Mouse (Mus musculus) gastrocnemius, postnatal 14 days (tissue): ENCODE measurements around the gene Nkpd1. TPM values are rescaled to one million over a fixed set of nuclear protein-coding genes. Genes with fewer than 3 reads are reported as not detected.

Experiments
- DNase-seq: peaks from one replicate; pipeline ENCODE4 v3.0.0; 2021; ENCODE audit warnings: mixed read lengths
- intact Hi-C: fragments of 180-260 bp; cut with DNase I; formaldehyde crosslinking; loops from one replicate; pipeline ENCODE4 v1.15.1; 2025; ENCODE audit warnings: low total_unique reads
- long read RNA-seq, 2 experiments: library from polyadenylated mRNA; stranded (forward); transcript quantifications; one replicate each; pipeline ENCODE4 v2.0.0; 2021
- total RNA-seq, 2 experiments: library from RNA; stranded (reverse); gene quantifications; 2 replicates each; pipeline ENCODE4 v1.2.3; 2021

The Nkpd1 gene
- not detected for total RNA-seq
- long read RNA-seq, experiment 1, result 0 reads
- long read RNA-seq, experiment 2, result 0 reads

- intact Hi-C loops, result loop anchor here (5.0 kb wide), 1 partner anchor 64 kb away; no protein-coding TSS in a partner anchor
- DNase-seq, result no peak
Measured at GRCm38 (mm10) chr7:19517652-19518365, at the start of gene Nkpd1. Gene Nkpd1 (plus strand): TSS chr7:19517838.

DNA sequence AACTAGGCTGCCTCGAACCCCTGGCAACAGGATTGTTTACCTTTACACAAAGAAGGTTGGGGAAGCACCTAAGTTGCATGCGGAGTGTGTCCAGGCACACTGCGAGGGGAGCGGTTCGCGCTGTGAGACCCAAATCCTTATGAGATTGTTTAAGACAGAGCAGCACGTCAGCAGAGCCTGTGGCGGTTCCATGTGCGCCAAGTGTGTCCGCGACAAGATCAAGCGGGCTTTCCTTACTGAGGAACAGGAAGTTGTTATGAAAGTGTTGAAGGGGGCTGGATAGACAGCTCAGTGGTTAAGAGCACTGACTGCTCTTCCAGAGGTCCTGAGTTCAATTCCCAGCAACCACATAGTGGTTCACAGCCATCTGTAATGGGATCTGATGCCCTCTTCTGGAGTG, 49.4 kb upstream of the Nkpd1 start:
- DNase-seq, result no peak
- intact Hi-C loops, result no loop called here

- no peak for DNase-seq
- intact Hi-C loops, result no loop called here
Measured at GRCm38 (mm10) chr7:19469404-19469803, 48.2 kb upstream of the Nkpd1 start.

- intact Hi-C loops, result no loop called here
- DNase-seq, result no peak
Measured at GRCm38 (mm10) chr7:19470308-19470707, 47.3 kb upstream of the Nkpd1 start.

DNA sequence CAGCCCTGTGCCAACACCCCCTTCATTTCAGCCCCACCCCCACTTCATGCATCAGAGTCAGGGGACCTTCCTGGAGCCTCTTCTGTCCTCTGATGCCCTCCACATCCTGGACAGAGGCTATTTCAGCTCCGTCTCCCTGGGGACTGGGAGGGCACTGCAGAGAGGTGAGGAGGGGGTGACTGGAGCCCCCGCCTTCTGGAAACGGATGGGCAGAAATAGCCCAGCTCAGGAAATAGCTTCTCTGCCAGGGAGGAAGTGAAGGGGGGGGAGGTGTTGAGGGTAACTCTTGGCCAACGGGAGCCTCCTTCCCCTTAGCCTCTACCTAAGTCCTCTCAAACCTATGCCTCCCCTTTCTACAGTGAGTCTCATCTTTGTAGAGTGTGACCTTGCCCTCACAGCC, 45.2 kb upstream of the Nkpd1 start:
- no peak for DNase-seq
- intact Hi-C loops, result no loop called here

DNA sequence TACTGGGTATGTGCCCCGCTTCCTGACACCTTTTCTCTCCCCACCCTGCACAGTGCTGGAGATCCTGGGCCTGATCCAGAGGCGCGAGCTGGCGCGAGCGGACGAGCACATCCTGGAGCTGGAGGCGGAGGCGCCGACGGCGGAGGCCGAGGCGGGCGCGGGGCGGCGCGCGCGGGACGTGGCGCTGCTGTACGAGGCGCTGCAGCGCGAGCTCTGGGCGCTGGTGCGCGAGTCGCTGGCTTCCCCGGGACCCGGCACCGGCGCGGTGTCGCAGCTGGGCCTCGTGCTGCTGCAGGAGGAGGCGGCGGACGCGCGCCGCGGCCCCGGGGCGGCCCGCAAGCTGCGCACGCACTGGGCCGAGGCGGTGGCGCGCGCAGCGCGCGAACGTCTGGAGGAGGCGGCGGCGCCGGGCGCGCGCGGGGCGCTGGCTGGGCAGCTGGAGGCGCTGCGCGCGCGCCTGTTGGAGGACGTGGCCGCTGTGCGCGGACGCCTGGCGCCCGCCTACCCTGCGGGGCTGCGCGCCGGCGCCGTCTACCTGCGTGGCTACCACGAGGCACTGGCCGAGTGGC, 43.7 kb upstream of the Nkpd1 start:
- intact Hi-C loops, result no loop called here
- DNase-seq, result peak; percentile 85

GRCm38 (mm10) chr7:19477084-19477483, 40.6 kb upstream of the Nkpd1 start:
- DNase-seq, result no peak
- intact Hi-C loops, result no loop called here

DNA sequence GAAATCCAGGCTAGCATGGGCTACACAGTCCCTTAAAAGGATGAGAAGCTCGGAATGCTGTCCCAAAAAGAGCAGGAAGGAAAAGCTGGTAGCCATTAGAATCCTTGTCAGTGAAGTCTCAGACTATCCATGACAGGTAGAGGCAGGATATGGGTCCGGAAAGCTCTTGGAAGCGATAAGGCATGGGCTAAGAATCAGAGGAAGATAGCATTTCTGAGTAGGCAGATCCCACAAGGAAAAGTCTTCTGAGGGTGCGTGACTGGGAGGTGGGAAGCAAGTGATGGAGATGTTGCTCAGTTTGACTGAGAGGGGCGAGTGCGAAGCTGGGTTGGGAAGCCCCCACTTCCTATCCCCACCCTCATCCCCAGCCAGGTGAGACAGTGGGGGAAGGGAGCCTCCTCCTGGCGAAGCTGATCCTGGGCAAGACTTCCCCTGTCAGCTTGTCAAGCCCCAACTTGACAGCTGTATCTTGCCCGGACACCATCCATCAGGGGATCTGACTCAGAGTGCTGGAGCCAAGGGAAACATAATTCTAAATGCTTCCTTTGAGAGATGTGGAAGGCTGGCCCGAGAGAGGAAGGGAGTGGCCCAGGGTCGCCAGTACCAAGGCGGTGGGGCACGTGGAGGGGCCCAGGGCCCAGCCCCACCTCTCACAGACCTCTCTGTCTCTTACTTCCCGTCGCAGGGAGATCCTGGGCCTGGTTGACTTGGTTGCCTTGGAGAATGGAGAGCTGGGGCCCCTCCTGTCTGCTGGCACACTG, 39.8 kb upstream of the Nkpd1 start:
- DNase-seq, result no peak

GRCm38 (mm10) chr7:19483281-19483680, 34.4 kb upstream of the Nkpd1 start:
- intact Hi-C loops, result no loop called here
- no peak for DNase-seq

More for the DNA sequence above, 39.8 kb upstream of the Nkpd1 start:
- intact Hi-C loops, result no loop called here

DNA sequence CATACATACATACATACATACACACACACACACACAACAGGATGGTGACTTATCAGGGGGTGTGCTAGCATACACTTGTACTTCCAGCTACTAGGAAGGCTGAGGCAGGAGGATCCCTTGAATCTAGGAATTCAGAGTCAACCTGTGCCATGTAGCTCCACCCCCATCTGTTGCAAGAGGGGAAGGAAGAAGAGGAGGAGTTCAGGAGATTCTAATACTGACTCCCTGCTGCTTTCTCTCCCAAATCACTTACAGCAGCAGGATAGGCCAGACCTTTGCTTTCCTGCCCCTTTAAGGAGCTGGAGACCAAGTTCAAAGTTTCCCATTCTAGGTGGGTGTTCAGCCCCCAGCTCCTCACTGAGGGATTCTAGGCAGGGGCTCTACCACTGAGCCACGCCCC, 32.1 kb upstream of the Nkpd1 start:
- intact Hi-C loops, result no loop called here
- DNase-seq, result no peak

DNA sequence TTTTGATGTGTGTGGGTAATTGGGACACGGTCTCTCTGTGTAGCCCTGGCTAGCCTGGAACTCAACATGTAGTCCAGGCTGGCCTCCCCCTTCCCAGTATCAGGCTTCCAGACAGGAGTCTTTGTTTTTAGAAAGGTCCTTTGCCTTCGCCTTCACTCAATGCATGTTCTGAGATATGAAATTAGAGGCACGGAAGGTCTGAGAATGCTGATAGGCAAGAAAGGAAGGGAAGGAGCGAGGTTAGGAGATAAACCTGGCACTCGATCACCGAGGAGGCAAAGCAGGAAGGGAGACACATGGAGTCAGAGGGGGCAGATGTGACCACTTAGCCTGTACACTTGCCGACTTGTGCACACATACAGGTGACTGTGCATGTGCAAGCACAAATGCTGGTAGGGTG, 31.1 kb upstream of the Nkpd1 start:
- intact Hi-C loops, result no loop called here
- no peak for DNase-seq

GRCm38 (mm10) chr7:19489525-19489924, 28.1 kb upstream of the Nkpd1 start:
- intact Hi-C loops, result no loop called here
- no peak for DNase-seq

DNA sequence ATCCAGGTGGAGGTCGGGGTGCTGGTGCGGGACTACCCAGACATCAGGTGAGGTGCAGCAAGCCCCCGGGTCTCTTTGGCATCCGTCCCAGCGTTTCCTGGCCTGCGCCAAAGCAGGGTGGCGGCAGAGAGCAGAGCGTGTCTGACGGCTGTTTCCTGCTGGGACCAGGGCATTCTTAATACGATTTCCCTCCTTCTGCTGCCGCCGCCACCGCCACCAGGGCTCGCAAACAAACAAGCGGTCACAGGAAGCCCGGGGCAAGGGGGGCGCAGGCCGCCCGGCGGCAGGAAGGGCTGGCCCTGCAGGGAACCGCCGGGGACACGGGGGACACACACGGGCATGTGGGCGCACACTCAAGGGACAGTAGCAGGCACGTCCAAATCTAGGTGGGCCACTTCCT, 25.9 kb upstream of the Nkpd1 start:
- intact Hi-C loops, result no loop called here
- DNase-seq, result no peak

- intact Hi-C loops, result no loop called here
Measured at GRCm38 (mm10) chr7:19494751-19495474, 22.7 kb upstream of the Nkpd1 start.

GRCm38 (mm10) chr7:19495521-19496213, 22.0 kb upstream of the Nkpd1 start:
- peak; percentile 54 for DNase-seq

More at GRCm38 (mm10) chr7:19494751-19495474, 22.7 kb upstream of the Nkpd1 start:
- peak; percentile 3 for DNase-seq

DNA sequence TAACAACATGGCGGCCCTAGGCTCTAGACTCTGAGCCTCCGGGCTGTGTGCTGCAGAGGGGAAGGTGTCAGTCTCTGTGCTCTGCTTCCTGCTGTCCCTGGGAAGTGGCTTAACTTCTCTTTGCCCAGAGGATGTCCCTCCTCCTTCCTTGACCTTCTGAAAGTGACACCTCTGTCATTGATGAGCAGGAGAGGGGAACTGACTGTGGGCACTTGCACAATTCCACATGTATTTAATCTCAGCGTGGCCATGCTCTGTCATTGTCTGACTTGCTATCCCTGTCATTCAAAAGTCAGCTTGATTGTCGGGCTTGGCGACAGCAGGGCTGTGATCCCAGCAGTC, 21.5 kb upstream of the Nkpd1 start:
- DNase-seq, result no peak
- intact Hi-C loops, result no loop called here

More at GRCm38 (mm10) chr7:19495521-19496213, 22.0 kb upstream of the Nkpd1 start:
- intact Hi-C loops, result no loop called here

GRCm38 (mm10) chr7:19498326-19498725, 19.3 kb upstream of the Nkpd1 start:
- peak; percentile 2 for DNase-seq
- intact Hi-C loops, result no loop called here

DNA sequence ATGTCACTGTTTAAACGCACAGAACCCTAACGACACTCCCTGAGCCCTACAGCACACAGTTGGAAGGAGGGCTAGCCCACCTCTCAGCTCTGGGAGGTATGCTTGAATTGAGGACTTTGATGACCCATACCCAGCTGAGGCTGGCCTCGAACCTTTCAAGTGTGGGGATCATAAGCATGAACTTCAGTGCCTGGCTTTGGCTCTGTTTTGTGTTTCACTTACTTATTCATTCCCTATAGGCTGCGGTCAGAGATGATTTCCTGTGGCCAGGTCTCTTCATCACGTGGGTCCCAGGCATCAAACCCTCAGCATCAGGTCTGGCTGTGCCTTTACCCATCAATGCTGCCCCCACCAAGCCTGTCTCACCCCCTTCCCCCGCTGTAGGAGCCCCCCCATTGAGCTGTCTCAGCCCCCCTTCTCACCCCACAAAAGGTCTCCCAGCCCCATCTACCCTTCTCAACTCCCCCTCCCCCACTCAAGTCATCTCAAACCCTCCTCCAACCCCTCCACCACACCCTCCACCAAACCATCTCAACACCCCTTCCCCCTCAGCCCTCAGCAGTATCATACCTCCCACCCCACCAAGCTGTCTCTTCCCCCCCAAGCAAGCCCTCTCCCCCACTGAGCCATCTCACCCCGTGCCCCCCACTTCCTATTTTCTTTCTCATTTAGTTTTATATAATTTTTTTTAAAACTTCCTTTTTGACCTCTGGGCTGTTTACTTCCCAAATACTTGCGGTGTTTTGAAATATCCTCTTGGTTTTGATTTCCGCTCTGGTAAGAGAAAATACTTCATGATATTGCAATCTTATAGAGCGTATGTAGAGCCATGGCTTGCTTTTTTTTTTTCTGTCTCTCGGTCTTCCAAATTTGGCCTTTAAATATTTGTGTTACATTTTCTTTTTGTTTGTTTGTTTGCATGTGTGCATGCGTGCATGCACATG, 16.9 kb upstream of the Nkpd1 start:
- peak; percentile 2 for DNase-seq
- intact Hi-C loops, result no loop called here
